Mouse (Mus musculus) CD4-positive, CD25-positive, alpha-beta regulatory T cell, adult 2 months (primary cell): Measurements from ENCODE around the gene Primpol.

ENCODE experiments used
- DNase-seq: peaks from one replicate; pipeline ENCODE4 v3.0.0-alpha.2; 2012; ENCODE audit warnings: low read depth, low spot score

Primpol gene

DNA sequence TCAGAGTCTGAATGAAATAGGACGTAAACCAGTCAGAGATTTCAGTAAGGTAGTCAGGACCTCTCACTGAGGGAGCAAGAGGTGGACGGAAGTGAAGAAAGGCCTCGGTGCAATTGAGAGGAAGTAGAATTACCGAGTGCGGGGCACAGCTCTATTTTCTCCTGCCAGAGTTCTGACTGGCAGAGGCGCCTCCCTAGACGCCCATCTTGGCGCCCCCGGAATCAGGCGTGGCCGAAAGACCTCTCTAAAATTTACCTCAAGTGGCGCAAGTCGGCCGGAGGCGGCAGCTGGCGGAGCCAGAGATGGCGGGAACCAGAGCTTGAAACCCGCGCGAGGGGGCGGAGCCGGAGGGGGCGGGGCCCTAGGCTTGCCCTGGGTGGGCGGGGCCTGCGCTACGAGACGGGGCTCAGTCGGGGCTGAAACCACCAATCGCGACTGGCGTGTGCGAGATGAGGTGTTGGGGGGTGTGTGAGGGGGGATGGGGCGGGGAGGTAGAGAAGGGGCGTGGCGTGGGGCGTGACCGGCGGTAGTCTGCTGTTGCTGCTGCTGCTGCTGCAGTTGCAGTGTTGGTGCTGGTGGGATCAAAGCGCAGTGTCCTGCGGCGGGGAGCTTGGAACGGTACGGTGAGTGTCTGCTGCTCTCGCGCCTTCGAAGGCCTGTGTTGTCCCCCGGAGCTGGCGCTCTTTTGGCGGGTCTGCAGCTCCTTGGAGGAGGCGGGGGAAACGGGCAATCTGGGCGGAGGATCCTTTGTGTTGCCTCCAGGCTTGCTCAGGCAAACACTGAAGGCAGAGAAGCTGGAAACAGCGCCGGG lies at the start of gene Primpol, which contains the start of gene Casp3:
TSS of gene Primpol (minus strand) at position 334 of the 811 bp plus-strand sequence.
TSS of gene Casp3 (plus strand) at position 413 of the 811 bp plus-strand sequence.
- peak; percentile 98 for DNase-seq

DNA sequence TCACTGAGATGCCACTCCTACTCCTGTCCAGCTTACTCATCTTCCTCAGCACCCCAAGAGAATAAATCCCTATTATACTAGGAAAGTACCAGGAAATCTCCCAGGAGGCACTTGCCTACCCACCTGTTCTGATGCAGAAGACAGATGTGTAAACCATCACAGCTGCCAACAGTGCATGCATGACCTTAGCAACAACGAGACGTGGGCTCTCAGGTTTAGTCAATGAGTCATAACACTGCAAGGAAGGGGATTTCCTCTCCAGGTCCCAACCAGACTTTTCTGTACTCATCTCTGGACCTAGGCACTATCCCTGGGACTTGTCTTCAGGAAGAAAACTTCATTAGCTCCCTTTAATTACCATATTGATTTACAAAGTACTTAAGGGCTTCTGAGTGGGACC lies 38.9 kb upstream of the Primpol start:
- DNase-seq: peak; percentile 58

DNA sequence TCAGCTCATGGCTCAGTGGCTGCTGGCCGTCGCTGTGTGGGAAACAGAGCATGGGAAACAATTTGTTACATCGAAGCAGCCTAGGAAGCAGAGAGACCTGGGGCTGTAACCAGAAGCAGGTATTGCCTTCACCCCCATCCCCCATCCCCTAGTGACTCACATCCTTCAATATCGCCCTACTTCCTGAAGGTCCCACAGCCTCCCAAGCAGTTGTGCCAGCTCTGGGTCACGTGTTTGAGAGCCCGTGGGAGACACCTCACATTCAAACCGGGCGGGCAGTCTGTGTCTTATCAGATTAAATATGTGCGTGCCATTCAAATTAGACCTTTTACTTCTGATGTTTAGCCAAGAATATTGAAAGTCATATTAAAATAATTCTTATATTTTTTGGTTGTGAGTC lies 34.9 kb upstream of the Primpol start:
- DNase-seq: peak; percentile 53

DNA sequence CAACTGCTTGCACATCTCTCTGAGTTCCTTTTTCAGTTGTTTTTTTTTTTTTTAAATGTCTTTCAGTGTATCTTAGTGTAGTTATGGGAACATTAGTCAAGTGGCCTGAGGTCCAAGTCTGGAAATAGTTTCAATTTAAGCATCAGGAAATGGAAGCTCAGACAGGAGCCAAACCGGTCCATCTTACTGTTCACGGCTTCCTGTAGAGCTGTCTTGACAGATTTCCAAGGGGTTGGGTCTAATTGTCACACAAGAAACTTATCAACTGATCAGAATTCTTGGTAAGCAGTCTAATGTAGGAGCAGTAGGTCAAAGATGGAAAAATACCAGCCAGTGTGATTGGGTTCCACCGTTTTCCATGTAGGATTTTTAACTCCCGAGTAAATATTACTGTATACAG lies 31.4 kb upstream of the Primpol start:
- DNase-seq: no peak

DNA sequence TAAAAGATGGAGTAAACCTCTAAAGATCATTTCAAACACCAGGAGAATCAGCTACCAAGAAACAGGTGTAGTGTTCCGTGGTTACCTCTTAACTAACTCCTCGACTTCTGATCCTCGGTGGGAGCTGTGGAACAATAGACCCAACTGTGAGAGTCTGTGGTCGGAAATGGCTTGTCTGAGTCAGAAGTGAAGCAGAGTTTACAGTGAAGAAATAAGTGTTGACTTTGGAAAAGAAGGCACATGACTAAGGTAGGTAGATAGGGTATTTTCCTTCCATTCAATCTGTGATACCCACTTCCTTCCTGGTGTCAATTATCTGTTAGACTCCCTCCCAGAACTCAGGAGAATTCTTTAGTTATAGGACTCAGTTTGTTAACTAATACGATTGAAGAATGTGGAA lies 24.3 kb upstream of the Primpol start:
- peak; percentile 58 for DNase-seq

DNA sequence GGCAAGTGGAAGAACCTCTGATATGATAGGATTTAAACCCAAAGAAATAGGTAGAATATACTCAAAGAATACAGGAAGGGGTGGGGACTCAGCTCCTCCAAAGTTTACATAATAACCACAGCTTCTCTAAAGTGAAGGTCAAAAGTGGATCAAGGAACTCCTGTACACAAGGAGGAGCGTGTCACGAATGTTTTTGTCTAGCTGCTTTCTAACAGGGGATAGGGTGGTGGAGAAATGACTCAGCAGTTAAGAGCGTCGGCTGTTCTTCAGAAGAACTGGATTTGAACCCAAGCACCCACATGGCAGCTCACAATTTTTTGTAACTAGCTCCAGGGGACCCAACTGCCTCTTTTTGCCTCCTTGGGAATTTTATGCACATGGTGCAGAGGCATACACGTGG lies 22.8 kb upstream of the Primpol start:
- no peak for DNase-seq

DNA sequence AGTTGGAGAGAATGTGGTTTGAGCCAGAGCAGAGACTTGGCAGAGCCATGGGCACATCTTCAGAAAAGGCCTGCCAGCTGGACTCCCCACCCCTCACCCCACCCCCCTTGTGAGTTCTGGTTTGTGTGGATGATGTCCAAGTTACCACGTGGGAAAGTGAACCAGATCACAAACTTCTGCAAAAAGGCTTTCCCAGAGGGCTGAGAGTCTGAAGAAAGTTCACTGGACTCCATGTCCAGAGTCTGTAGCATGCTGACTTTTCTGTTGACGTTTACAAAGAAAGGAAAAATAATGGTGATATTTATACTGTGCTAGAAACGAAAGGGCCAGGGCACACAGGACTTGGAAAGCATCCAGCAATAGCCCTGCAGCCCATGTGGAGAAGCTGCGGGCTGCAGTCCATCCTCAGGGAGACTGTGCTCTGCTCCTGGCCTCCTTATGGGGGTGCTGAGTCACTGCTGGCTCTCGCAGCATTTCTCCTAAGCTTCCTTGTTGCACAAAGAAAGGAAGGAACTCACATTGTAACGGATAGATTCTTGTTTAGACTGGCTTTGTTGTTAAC lies 22.1 kb upstream of the Primpol start:
- no peak for DNase-seq

DNA sequence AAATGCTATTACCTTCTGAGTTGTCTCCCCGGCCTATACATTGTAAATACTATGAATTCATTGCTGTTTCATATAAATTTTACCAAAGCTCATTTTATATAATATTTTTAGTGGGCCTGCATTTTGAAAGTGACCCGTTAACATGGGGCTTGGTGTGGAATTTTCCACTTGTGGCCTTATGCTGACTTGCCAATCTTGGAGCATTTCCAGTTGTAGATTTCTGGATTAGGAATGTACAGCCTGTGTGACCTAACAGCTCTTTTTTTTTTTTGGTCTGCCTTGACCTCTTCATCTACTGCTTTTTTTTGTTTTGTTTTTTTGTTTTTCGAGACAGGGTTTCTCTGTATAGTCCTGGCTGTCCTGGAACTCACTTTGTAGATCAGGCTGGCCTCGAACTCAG lies 13.9 kb upstream of the Primpol start:
- DNase-seq: no peak

DNA sequence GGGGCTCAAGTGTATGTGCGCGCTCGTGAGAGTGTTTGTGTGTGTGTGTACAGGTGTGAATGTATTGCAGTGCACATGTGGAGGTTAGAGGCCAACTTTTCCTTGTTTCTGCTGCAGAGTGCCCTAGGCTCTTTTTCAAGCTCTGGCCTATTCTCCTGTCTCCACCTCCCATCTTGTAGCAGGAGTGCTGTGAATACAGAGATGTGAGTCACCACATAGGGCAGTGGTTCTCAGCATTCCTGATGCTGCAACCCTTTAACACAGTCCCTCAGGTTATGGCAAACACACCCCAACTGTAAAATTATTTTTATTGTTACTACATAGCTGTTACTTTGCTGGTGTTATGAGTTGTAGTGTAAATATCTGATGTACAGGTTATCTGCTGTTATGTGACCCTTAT lies 13.4 kb upstream of the Primpol start:
- DNase-seq: no peak

DNA sequence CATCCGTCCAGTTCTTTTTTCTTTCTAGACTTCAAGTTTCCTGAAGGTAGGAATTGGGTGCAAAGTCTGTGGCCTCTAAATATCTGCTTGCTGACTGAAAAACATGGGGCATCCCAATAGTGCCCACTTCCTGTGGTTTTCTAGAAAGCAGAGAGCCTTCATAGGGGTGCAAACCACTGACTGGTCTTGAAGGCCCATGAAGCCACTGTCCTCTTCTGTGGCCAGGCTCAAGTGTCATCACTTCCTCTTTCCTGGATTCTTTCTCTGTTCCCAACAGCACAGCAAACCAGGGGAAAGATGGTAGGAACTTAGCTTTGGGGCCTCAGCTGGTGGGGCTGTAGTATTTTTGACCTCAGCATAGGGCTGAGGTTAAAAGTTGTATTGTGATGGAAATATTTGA lies 11.6 kb upstream of the Primpol start:
- no peak for DNase-seq

DNA sequence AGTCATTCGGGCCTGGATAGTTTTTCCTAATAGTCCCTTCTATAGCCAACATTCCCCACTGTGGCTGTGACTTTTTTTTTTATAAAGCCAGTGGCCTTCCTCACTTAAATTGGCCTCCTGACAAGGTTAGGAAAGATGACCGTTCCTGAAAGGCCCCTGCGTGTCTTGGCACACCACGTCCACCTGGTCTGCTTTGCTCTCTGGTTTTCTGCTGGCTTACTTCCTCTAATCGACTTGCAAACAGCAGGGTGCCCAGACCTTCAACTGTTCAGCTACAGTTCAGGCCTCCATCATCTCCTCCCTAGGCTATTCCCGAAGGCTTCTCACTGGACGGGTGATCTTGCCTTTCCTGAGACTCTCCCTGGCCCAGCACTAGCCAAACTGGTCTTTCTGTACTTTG lies 10.9 kb upstream of the Primpol start:
- DNase-seq: no peak

DNA sequence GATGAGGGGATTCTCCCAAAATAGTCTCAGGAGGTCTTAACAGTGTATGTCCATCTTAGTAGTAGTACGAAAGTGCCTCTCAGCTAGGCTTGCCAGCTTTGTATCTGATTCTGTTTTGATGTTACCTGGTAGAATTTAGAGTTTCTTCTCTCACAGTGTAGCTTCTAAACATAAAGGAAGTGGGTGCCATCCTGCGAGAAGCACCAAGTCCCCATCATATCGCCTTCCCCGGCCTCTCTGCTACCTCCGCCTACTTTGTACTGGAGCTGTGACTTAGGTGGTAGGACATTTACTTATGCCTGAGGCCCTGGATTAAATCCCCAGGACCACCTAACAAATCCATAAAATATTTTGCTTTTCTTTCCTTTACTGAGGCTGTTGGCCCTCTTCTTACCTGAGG lies 9.6 kb upstream of the Primpol start:
- DNase-seq: no peak

DNA sequence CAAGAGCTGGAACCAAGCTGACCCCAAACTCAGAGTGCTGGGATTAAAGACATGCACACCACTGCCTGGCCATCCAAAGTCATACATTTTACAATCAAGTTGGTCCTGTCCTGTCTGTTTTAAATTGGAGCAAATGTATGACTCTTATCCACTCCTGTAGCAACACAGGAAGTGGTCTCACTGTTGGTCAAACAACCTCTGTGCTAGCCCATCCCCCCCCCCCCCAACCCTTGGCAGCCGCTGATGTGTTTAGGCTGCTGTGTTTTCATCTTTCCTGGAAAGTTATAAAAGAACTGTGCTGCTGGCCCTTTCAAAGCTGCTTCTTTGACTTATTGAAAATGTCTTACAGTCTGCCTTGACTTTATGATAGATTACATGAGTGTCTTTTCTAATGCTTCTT lies 8.2 kb upstream of the Primpol start:
- no peak for DNase-seq

DNA sequence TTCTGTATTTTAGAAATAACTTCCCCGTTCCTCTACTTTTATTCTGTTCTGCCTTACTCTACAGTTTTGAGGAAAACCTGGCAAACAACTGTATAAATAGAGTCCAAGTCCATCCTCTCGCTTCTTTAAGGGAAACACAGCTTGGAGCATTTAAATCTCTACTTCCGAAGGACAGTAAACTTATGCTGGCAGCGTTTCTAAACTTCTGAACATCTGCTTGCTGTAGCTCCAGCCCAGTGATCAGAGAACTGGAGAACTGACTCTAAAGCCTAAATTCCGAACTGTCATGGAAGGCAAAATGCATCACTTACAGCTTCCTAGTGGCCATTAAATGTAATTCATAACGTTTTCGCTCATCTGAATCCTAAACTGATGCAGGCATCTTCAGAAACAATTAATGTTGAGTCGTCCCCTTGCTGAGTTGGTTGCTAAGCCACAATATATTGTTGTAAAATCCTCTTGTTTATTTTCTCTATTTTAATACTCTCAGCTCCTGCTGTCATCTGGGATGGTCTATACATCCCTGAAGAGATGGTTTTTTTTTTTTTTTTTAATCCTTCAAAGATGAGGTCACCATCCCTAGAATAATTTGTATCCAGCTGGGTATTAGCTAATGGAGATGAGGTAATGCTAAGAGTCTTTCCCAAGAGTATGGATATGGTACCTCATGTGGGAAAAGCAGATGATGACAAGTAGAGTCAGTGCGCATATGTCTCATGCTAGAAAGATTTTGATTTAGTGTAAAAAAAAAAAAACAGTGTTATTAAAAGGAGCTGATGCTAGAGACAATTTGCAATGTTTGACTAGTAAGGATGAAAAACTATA lies 5.6 kb upstream of the Primpol start:
- no peak for DNase-seq

DNA sequence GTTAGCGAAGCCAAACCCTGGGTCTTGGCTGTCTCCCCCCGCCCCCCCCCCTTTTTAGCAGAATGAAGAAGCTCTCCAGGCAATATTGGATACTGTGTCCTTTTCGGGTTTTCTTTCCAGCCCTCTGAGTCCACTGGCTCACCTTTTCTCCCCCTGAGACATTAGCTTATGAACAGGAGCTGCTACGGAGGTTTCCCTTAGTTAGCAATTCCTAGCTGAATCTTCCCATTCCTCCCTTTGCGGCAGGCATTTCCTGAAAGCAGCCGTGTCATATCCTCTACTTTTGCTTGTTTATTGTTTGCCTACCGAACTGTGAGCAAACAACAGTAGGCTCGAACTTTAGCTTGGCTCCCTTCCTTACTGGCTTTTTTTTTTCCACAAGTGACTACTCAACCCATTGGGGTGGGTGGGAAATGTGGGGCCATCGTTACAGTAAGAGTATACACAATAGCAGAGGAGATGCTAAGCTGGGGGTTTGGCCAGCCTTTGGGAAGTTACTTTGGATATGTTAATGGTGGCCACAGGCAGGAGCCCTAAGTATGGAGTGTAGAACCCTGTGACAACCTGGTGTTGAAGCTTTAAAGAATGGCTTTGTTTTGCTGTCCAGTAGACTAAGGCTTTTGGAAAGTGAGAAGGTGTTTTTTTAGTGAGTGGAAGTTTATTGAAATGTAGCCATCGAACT lies 1.8 kb upstream of the Primpol start:
- DNase-seq: no peak

DNA sequence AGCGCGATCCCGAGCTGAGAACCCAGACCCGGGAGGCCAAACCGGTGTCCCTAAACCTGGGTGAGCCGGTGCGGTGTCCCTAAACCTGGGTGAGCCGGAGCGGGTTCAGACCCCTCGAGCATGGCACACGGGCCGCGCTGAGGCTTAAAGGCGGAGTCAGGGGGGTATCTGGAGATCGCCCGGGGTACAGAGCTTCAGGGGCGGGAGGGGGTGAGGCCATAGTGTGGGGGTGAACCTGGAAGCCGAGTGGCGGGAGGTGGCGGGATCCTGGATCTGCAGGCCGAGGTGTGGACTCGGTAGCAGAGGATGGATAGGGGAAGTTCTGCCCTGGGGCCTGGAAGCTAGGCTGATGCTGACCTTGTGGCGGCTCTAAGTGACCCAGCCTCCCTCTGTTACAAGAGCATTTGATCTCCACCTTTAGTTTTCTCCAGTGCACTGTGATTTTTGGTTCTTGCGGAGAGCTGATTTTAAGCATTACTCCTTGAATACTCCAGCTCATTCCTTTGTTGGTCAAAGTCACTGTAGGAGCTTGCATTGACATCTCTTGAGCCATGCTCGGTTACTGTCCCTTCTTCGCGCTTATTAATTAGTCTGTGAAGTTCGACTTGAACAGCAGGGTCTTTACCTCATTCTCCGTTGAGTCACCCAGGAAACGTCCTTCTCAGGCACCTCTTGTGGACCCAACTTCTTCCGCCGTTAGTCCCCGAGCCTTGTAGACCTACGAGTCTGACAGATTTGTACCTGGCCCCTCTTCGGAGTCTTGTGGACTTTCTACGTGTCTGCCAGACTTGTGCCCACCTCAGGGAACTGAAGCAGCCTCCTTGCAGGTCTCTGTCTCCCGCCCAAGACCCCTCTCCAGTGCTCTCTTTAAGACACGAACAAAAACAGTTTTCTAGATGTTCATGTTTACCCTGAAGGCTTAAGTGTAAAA lies 943 bp upstream of the Primpol start:
- DNase-seq: peak; percentile 41

DNA sequence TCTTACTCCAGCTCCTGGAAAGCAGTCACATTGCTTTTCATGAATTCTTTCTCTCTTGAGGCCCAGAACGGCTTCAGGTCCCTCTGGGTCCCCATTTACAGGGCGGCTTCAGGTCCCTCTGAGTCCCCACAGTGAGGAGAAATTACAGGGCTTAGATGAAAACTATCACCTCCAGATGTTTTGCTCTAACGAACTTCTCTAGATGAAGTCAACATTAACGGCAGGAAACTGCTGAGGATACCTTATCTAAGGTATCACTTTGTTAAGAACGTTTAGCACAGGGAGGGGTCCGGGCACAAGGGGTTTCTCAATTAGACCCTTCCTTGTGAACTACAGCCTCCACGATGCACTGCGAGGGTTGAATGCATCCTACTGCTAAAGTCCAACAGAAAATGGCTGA lies 1.1 kb downstream of the Primpol start:
- no peak for DNase-seq

DNA sequence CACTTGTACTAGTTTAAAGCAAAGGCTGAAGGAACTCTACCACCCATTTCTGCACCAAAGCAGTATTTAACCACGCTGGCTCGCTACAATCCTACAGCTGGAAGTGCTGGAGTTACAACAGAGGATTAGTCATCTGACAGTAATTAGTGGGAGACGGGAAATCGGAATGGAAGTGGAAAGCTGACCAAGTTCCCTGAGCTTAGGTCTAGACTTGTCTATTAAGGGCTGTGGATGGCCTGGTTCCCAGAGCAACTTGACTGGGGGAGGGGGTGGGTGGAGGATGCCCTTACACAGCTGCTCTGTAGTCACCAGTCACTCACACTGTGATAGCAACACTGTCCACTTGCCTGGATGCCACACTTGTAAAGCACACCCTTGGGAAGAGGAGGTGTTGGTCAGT lies 3.6 kb downstream of the Primpol start:
- DNase-seq: no peak

DNA sequence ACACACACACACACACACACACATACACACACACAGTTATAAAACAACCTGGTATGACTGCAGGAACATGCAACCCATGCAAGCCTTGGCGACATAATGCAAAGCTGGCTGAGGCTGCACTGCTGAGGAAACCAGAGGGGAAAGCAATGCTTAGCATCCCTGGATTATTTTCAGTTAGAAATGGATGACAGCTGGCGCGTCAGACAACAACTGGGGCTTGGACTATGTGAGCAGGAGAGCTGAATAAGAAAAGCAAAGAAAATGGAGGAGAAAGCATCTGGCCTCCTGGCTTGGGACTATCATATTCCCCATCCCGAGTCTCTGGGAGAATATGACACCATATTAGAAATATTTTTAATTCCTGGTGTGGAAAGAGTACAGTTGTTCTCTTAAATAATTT lies 4.1 kb downstream of the Primpol start:
- no peak for DNase-seq

DNA sequence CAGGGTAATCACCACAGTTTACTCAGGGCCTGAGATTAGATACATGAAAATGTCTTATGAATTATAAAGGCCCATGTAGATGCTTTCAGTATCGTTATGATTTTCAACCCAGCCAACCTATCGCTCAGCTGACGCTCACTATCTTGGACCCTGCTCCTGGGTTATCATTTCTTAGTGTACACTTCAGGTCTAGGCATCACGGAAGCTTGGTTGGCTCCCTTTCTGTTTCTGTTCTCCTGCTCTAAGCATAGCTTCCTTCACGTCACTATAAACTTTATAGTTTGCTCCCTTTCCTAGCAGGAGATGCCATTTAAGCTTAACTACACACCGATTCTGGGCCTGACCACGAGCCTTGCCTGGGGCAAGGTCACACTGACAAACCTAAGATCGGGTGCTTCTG lies 5.5 kb downstream of the Primpol start:
- no peak for DNase-seq

DNA sequence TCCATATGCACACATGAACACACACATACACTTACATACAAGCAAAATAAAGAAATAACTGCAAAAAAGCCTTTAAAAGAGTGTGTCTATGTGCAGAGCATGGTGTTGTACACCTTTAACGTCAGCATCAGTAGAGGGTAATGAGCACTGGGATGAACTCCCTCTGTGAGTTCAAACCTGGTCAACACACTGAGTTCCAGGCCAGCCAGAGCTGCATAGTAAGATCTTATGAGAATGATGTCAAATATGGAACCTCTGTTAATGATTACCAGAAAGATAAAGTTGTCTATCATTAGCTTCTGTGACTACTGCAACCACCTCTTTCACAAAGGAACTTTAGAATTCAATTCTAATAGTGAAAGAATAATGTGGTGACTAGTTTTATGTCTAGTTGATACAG lies 10.1 kb downstream of the Primpol start:
- no peak for DNase-seq
